Mouse (Mus musculus) embryonic facial prominence, embryonic 12.5 days (tissue): ENCODE data around the gene Chl1. TPM values are rescaled to one million over a fixed set of nuclear protein-coding genes. Genes with fewer than 3 reads are reported as not detected.

Experiments
- ATAC-seq: fragments of 200-750 bp; cut with Nextera tagmentation; 2 replicates; pipeline ENCODE4 v1.8.0; 2017; ENCODE audit not compliant: insufficient number of reproducible peaks, insufficient read depth, low FRiP score, low TSS enrichment
- H3K27ac ChIP-seq: fragments of 300-500 bp; sonication (generic); 2 replicates; pipeline ENCODE4 v1.5.1; 2016; ENCODE audit warnings: mild to moderate bottlenecking
- H3K27me3 ChIP-seq: fragments of 300-500 bp; sonication (generic); 2 replicates; pipeline ENCODE4 v1.6.1; 2016; ENCODE audit warnings: mild to moderate bottlenecking, moderate library complexity
- H3K36me3 ChIP-seq: fragments of 300-500 bp; sonication (generic); 2 replicates; pipeline ENCODE4 v1.6.1; 2016; ENCODE audit warnings: mild to moderate bottlenecking
- H3K4me1 ChIP-seq: fragments of 300-500 bp; sonication (generic); 2 replicates; pipeline ENCODE4 v1.6.1; 2016
- H3K4me2 ChIP-seq: fragments of 300-500 bp; sonication (generic); replicated peaks from 2 replicates; pipeline ENCODE4 v1.6.1; 2016; ENCODE audit warnings: mild to moderate bottlenecking, moderate library complexity
- H3K4me3 ChIP-seq: fragments of 300-500 bp; sonication (generic); 2 replicates; pipeline ENCODE4 v1.5.1; 2016; ENCODE audit warnings: mild to moderate bottlenecking
- H3K9ac ChIP-seq: fragments of 300-500 bp; sonication (generic); 2 replicates; pipeline ENCODE4 v1.6.1; 2016; ENCODE audit warnings: mild to moderate bottlenecking, moderate library complexity
- H3K9me3 ChIP-seq: fragments of 300-500 bp; sonication (generic); 2 replicates; pipeline ENCODE4 v1.6.1; 2016; ENCODE audit warnings: mild to moderate bottlenecking, moderate library complexity
- WGBS: fragments of 180-500 bp; shearing (Covaris S2); methylation state at CpG from one replicate; pipeline ENCODE4 v1.1.7; 2016; 5-methylcytosine and 5-hydroxymethylcytosine counted together
- polyA plus RNA-seq: library from polyadenylated mRNA; unstranded; fragments of >200 nt; fragmentation: Nextera tagmentation; extraction: Ambion mirVana; gene quantifications from 2 replicates; pipeline ENCODE4 v1.2.1, GENCODE M21; 2016

Gene Chl1
- polyA plus RNA-seq, 1 experiment from 2014 or later, result 1.1 TPM

DNA sequence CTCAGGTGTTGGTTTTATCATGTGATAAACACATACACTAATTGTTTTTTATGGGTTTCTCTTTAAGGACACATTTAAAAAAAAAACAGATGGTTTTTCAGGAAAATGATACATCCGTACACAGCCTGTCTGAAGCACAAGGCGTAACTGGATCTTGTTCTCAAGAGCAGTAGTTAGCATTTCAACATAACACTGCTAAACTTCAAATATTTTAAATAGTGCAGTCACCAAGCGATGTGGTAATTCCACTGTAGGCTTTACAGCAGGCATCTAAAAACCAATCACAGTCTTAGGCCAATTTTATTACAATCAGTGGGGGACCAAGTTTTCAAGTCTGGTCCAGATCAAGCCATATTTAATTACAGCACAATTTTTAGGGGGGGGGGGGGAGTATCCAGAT, 103.3 kb downstream of the Chl1 start:
- Histone ChIP-seq H3K4me2 (no peak overlapping the region), H3K4me3 (no peak overlapping the region), H3K36me3 (no peaks in the 10 kb centered on the region), H3K27me3 (no peaks in the 10 kb centered on the region), H3K9me3 (no peaks in the 10 kb centered on the region), H3K27ac (no peak overlapping the region), H3K4me1 (no peaks in the 10 kb centered on the region), H3K9ac (no peak overlapping the region)
- ATAC-seq, result no peak
- WGBS, result 65% methylated on average over 3 of the region's 3 CpGs

DNA sequence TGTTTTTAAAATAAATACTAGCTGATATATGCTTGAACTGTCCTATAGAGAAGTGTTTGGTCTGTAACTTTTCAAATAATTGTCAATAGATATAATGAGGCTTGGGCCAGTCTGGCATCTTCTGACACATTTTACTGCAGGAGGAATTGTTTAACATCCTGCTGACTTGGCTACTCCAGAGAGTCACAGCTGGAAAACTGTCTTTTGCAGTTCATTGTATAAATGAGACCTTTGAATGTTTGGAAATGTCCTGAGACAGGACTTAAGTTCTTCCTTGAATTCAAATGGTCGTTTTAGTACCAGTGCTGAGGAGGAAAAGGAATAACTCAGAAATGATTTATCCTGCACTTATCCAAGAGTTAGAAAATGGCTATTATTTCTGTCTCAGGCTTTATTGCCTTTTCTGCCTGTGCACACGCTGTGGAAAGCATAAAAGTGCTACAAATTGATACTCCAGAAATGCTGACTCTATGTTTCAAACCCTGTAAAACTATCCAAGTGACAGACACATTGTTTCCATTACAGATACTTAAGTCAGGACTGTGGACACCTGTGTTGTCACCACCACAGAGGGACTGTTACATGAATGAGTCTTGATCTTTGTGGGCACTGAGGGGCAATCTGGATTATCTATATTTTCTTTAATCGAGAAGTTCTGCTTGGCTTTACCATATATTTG, 105.7 kb downstream of the Chl1 start:
- Histone ChIP-seq H3K4me3 (no peak overlapping the region), H3K4me2 (no peak overlapping the region), H3K4me1 (no peaks in the 10 kb centered on the region), H3K27ac (no peak overlapping the region), H3K9me3 (no peaks in the 10 kb centered on the region), H3K36me3 (no peaks in the 10 kb centered on the region), H3K27me3 (no peaks in the 10 kb centered on the region), H3K9ac (no peak overlapping the region)
- 45% methylated on average over 3 of the region's 3 CpGs for WGBS
- ATAC-seq, result no peak

DNA sequence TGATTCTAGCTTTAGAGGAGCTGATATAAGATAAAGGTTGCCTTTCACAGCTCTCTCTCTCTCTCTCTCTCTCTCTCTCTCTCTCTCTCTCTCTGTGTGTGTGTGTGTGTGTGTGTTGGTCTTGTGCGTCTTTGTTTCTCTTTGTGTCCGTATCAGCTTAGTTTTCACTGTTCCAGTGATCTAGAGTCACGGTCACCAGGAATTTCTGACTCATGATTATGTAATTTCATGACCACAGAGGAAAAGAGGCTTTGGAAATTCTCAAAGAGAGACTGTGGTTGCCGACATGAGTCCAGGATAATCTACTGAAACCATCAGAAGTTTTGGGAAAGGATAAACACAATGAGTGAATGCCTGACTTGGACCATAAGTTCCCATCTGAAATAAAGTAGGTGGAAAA, 110.5 kb downstream of the Chl1 start:
- Histone ChIP-seq H3K4me3 (no peak overlapping the region), H3K36me3 (no peaks in the 10 kb centered on the region), H3K27ac (no peak overlapping the region), H3K9ac (no peak overlapping the region), H3K4me2 (no peak overlapping the region), H3K4me1 (no peaks in the 10 kb centered on the region), H3K9me3 (no peaks in the 10 kb centered on the region), H3K27me3 (no peaks in the 10 kb centered on the region)
- no peak for ATAC-seq
- 73% methylated on average over 4 of the region's 4 CpGs for WGBS

DNA sequence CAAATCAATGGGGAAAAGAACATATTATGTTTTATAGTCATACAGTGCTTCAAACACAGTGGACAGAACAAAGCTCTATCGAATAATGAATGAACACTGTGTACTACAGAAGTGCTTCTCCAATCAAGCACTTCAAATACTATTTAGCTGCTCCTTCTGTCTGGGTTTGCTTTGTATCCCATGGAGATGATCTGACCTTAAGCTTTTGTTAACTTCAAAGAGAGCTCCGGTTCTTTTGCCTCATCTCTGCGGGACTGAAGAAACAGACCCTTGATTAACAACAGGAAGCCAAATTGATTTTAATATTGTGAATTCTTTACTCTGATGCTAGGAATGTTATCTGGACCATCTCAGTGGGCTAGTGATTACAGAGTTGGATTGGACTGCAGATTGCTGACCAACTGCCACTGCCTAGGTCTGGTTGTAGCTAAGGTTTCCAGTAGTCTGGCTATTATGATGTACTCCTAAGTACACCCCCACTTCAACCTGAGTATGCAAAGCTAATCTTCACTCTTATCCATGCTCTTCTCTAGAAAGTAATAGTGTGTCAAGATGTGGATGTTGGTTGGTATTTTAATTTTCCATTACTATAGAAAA, 111.8 kb downstream of the Chl1 start:
- ATAC-seq, result no peak
- Histone ChIP-seq H3K4me1 (no peaks in the 10 kb centered on the region), H3K4me2 (no peak overlapping the region), H3K27me3 (no peaks in the 10 kb centered on the region), H3K9me3 (no peaks in the 10 kb centered on the region), H3K36me3 (no peaks in the 10 kb centered on the region), H3K9ac (no peak overlapping the region), H3K27ac (no peak overlapping the region), H3K4me3 (no peak overlapping the region)
- 52% methylated on average over 3 of the region's 3 CpGs for WGBS

DNA sequence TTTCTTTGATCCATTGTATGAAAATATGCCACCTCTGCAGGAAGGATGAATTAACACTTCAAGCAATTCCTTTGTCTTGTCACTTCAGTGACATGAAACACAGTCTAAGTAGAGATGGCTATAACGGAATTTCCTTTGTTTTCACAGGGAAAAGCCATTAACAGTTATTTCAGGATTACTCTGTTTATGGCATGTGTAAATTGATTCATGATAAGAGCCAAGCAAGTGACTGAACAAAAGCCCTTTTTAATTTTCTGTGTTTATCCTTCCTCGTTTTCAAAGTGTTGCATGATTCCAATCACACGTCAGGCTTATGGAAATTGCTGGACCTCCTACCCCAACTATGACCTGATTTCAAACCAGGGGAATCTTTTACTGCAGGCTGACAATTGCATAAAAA, 122.5 kb downstream of the Chl1 start:
- H3K36me3 ChIP-seq, result no peaks in the 10 kb centered on the region
- 33% methylated on average over 3 of the region's 3 CpGs for WGBS
- H3K9ac ChIP-seq, result no peak overlapping the region
- no peak overlapping the region for H3K4me2 ChIP-seq
- no peak for ATAC-seq
- H3K27ac ChIP-seq, result no peak overlapping the region
- no peaks in the 10 kb centered on the region for H3K27me3 ChIP-seq
- no peak overlapping the region for H3K4me3 ChIP-seq
- H3K9me3 ChIP-seq, result no peaks in the 10 kb centered on the region
- H3K4me1 ChIP-seq, result no peaks in the 10 kb centered on the region

DNA sequence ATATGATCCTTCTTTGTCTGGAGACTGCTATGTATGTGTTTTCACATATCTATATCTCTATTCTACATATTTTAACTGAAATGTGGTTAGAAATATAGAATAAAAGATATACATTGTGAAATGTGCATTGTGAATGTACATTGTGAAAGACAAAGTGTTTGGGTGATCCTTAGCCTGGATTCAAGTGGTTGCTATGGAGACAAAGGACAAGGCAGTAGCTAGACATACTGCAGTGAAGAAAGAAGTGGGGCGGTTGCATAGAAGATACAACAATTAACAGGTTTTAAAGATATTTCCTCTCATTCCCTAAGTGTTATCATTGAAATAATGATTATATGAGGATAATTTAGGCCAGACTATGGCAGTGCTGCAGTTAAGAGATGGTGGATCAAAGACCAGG, 146.4 kb downstream of the Chl1 start:
- no peaks in the 10 kb centered on the region for H3K36me3 ChIP-seq
- no peak overlapping the region for H3K4me2 ChIP-seq
- H3K4me3 ChIP-seq, result no peak overlapping the region
- H3K9ac ChIP-seq, result no peak overlapping the region
- H3K9me3 ChIP-seq, result no peaks in the 10 kb centered on the region
- 76% methylated on average over 1 of the region's 1 CpGs for WGBS
- no peaks in the 10 kb centered on the region for H3K4me1 ChIP-seq
- no peak for ATAC-seq
- no peaks in the 10 kb centered on the region for H3K27me3 ChIP-seq
- H3K27ac ChIP-seq, result no peak overlapping the region

DNA sequence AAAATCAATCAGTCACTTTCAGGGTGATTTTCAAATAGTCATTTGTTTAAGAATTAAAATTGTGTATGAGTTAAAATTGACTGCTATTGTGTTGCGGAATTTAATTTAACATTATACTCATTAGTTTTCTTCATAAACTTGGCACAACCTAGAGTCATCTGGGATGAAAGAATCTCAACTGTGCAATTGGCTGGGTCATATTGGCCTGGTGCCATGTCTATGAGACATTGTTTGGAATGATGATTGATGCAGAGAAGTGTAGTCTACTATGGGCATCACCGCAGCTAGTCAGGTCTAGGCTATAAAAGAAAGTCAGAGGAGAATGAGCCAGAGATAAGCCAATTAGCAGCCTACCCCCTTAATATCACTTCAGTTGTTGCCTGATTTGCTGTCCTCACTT, 148.8 kb downstream of the Chl1 start:
- Histone ChIP-seq H3K9ac (no peak overlapping the region), H3K4me1 (no peaks in the 10 kb centered on the region), H3K4me3 (no peak overlapping the region), H3K27me3 (no peaks in the 10 kb centered on the region), H3K36me3 (no peaks in the 10 kb centered on the region), H3K9me3 (no peaks in the 10 kb centered on the region), H3K4me2 (no peak overlapping the region), H3K27ac (no peak overlapping the region)
- no peak for ATAC-seq
- WGBS, result 97% methylated on average over 2 of the region's 2 CpGs

DNA sequence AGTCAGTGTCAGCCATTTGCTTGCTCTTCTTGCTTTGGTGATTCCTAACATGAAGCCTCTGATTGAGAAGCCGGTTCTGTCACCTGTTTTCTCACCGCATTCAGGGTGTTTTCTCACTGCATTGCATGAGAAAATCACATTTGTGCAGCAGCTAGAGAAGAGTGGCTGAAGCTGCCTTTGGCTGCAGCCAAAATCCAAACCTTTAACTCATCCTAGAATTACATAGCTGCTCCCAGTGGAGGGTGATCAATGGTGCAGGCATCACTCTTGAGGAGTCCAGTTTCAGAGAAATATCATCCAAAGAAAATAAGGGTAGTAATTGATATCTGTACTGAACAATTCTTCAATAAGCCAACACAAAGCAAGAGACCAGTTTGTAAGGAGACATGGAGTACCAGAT, 154.8 kb downstream of the Chl1 start:
- no peak overlapping the region for H3K4me2 ChIP-seq
- H3K27me3 ChIP-seq, result no peaks in the 10 kb centered on the region
- no peaks in the 10 kb centered on the region for H3K9me3 ChIP-seq
- H3K4me1 ChIP-seq, result no peaks in the 10 kb centered on the region
- no peak for ATAC-seq
- H3K27ac ChIP-seq, result no peak overlapping the region
- no peaks in the 10 kb centered on the region for H3K36me3 ChIP-seq
- H3K9ac ChIP-seq, result no peak overlapping the region
- 86% methylated on average over 2 of the region's 2 CpGs for WGBS
- H3K4me3 ChIP-seq, result no peak overlapping the region

DNA sequence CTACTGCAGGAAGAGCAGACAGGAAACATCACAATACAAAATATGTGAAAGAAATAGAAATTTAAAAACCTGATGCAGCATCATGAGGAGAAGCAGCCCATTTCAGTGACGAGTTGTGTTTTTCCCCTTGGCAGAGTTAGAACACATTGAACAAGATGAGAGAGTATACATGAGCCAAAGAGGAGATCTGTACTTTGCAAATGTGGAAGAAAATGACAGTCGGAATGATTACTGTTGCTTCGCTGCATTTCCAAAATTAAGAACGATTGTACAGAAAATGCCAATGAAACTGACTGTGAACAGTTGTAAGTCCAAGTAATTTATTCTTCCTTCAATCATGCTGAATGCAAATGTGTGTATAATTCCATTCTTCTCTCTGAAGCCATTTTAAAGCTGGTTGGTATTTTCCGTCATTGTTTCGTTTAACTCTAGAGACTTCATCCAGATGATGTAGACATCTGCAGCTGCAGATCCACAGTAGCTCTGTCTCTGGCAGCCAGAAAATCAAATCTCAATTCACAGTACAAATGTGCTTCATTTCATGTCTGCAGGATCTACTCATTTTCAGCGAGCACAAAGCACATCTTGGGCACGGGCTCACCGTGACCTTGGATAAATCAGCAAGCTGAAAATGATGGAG, 155.4 kb downstream of the Chl1 start:
- H3K9me3 ChIP-seq, result no peaks in the 10 kb centered on the region
- H3K9ac ChIP-seq, result no peak overlapping the region
- no peak overlapping the region for H3K4me2 ChIP-seq
- H3K4me3 ChIP-seq, result no peak overlapping the region
- ATAC-seq, result no peak
- no peaks in the 10 kb centered on the region for H3K4me1 ChIP-seq
- H3K27ac ChIP-seq, result no peak overlapping the region
- no peaks in the 10 kb centered on the region for H3K27me3 ChIP-seq
- 79% methylated on average over 9 of the region's 9 CpGs for WGBS
- H3K36me3 ChIP-seq, result no peaks in the 10 kb centered on the region

DNA sequence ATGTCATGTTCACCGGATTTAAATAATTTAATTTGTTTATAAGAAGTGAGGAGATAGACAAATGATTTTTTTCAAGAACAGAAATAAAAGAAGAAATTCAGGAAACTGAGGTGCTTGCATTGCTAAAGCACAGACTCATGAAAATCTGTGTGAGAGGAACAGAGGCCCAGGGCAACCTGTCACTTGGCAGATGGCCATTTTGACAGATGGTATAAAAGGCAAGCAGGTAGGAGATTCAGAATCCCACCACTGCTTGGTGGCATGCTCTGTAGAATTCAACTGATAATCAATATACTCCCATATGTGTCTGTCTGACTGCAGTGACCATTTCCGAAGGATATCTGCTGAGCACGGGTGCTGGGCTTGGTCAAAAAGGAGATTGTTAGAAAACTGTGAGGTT, 162.7 kb downstream of the Chl1 start:
- H3K27me3 ChIP-seq, result no peaks in the 10 kb centered on the region
- H3K4me3 ChIP-seq, result no peak overlapping the region
- H3K4me1 ChIP-seq, result no peaks in the 10 kb centered on the region
- H3K36me3 ChIP-seq, result no peaks in the 10 kb centered on the region
- no peak overlapping the region for H3K4me2 ChIP-seq
- no peak overlapping the region for H3K9ac ChIP-seq
- H3K9me3 ChIP-seq, result no peaks in the 10 kb centered on the region
- no peak overlapping the region for H3K27ac ChIP-seq
- no peak for ATAC-seq
- 91% methylated on average over 3 of the region's 3 CpGs for WGBS

DNA sequence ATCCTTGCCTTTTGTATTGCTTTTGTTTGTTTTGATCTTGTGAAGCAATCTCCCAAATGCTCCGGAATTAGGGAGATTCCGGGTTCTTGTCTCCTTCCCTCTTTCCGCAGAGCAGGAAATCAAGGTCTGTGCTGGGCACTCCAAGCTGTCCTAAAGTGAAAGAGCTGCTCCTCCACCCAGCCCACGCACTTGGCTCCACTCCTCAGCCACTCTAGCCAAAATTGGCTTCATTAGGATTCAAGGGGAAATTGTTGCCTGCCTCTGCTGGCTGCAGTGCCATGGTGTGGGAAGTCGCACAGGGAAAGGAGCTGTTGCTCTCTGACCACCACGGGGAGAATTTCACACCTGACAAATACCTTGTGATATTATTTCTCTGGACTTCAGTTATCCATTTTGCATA, 163.9 kb downstream of the Chl1 start:
- H3K4me2 ChIP-seq, result no peak overlapping the region
- no peaks in the 10 kb centered on the region for H3K27me3 ChIP-seq
- WGBS, result 65% methylated on average over 6 of the region's 6 CpGs
- H3K27ac ChIP-seq, result no peak overlapping the region
- H3K36me3 ChIP-seq, result no peaks in the 10 kb centered on the region
- no peak for ATAC-seq
- H3K4me1 ChIP-seq, result no peaks in the 10 kb centered on the region
- no peaks in the 10 kb centered on the region for H3K9me3 ChIP-seq
- H3K9ac ChIP-seq, result no peak overlapping the region
- no peak overlapping the region for H3K4me3 ChIP-seq

DNA sequence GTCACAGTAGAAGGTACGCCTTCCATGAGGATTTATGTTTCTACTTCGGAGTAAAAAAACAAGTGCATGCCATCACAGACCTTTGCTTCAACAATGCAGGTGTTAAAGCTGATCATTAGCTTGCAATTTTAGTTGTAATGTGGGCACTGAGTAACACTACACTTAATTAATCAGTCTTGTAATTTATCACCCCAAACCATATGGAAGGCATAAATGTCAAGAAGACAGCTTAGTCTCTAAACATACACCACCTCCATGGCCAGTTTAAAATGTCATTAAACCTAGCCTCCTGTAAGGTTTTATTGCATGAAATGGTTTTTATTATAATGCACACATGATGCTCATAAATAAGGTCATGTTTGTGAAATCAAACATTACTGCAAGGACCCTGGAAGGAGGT, 164.8 kb downstream of the Chl1 start:
- H3K27me3 ChIP-seq, result no peaks in the 10 kb centered on the region
- no peaks in the 10 kb centered on the region for H3K4me1 ChIP-seq
- H3K27ac ChIP-seq, result no peak overlapping the region
- no peak overlapping the region for H3K4me3 ChIP-seq
- no peak overlapping the region for H3K4me2 ChIP-seq
- no peak for ATAC-seq
- no peaks in the 10 kb centered on the region for H3K9me3 ChIP-seq
- H3K36me3 ChIP-seq, result no peaks in the 10 kb centered on the region
- H3K9ac ChIP-seq, result no peak overlapping the region
- 91% methylated on average over 2 of the region's 2 CpGs for WGBS
